ENCODE assay signal across 8 mouse cellular contexts in the genomic region with DNA sequence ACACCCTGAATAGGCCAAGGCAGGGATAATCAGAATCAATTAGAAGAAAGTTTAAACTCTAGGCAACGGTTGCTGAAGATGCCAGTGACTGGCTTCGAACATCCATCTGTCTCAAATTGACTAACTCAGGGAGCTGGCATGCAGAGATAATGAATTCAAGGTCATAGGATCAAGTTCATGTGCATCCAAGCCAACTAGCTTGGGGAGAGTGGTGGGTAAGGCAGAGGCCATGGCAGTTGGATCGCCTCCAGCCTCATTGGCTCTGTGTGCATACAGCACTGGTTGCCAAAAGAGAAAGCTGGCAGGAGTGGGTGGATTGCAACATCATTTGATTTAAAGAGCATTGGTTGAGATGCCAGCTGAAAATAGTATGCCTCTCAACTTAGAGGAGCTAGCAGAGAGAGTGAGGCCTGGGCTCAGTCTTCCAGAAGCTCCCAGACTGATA.
DNase-seq lines count a peak whose midpoint lies in the region; ATAC-seq lines count a peak whose summit lies in the region.

No protein-coding gene starts in this region.

- DNase-seq in kidney, adult 18-20 months: peak; percentile 70
- DNase-seq in adrenal gland, postnatal 4 days (ENCODE audit: low spot score in 2 of 2): peak; percentile 17 to 53
- peak; percentile 47 for DNase-seq in heart, adult 8-10 months (ENCODE audit: low spot score)
- peak; percentile 36 to 43 for DNase-seq in layer of hippocampus, postnatal 25 days (ENCODE audit: extremely low spot score in 1 of 2, low spot score in 1 of 2)
- DNase-seq in thymus, postnatal 10 days (ENCODE audit: low spot score in 2 of 2): no peak
- no peak for DNase-seq in spleen, postnatal 10 days (ENCODE audit: low spot score in 2 of 2)

- no peak for ATAC-seq in kidney, embryonic 15.5 days (replicated peaks; ENCODE audit: low FRiP score)
- peak; percentile 89 for ATAC-seq in midbrain, embryonic 16.5 days

- 61% methylated on average over 3 of the region's 3 CpGs for WGBS in kidney, embryonic 15.5 days
- 66% methylated on average over 3 of the region's 3 CpGs for WGBS in midbrain, embryonic 16.5 days

- no peaks in the 10 kb centered on the region for H3K4me1 ChIP-seq in kidney, embryonic 15.5 days
- no peaks in the 10 kb centered on the region for H3K4me1 ChIP-seq in midbrain, embryonic 16.5 days (ENCODE audit: control insufficient read depth, insufficient read depth, low read length)

- no peak overlapping the region for H3K4me2 ChIP-seq in kidney, embryonic 15.5 days
- H3K4me2 ChIP-seq in midbrain, embryonic 16.5 days (ENCODE audit: low read length): no peak overlapping the region

- H3K27ac ChIP-seq in kidney, embryonic 15.5 days: no peak overlapping the region
- H3K27ac ChIP-seq in midbrain, embryonic 16.5 days (ENCODE audit: low read length): no peak overlapping the region

- H3K9me3 ChIP-seq in kidney, embryonic 15.5 days (replicated peaks): no peaks in the 10 kb centered on the region
- no peaks in the 10 kb centered on the region for H3K9me3 ChIP-seq in midbrain, embryonic 16.5 days (replicated peaks; ENCODE audit: control insufficient read depth, low read length, poor library complexity, severe bottlenecking)

- H3K9ac ChIP-seq in kidney, embryonic 15.5 days: no peak overlapping the region
- no peak overlapping the region for H3K9ac ChIP-seq in midbrain, embryonic 16.5 days (ENCODE audit: low read depth, low read length)

- no peaks in the 10 kb centered on the region for H3K36me3 ChIP-seq in kidney, embryonic 15.5 days
- no peaks in the 10 kb centered on the region for H3K36me3 ChIP-seq in midbrain, embryonic 16.5 days (ENCODE audit: control insufficient read depth, insufficient read depth, low read length)

- H3K4me3 ChIP-seq in kidney, embryonic 15.5 days (replicated peaks): no peak overlapping the region
- no peak overlapping the region for H3K4me3 ChIP-seq in midbrain, embryonic 16.5 days (ENCODE audit: low read depth, low read length)

- H3K27me3 ChIP-seq in kidney, embryonic 15.5 days: no peaks in the 10 kb centered on the region
- no peaks in the 10 kb centered on the region for H3K27me3 ChIP-seq in midbrain, embryonic 16.5 days (ENCODE audit: control insufficient read depth, insufficient read depth, low read depth, low read length)

Comparison
In these comparisons a context has a peak if more than half of its experiments do, and no peak if none do; other contexts are left out.
1. DNase-seq: peak in kidney, adult 18-20 months (single experiment), adrenal gland, postnatal 4 days (2 of 2), heart, adult 8-10 months (single experiment) and layer of hippocampus, postnatal 25 days (2 of 2); none in thymus, postnatal 10 days (0 of 2) and spleen, postnatal 10 days (0 of 2).